Mouse (Mus musculus): Measurements from ENCODE around the gene Calm1.

DNA sequence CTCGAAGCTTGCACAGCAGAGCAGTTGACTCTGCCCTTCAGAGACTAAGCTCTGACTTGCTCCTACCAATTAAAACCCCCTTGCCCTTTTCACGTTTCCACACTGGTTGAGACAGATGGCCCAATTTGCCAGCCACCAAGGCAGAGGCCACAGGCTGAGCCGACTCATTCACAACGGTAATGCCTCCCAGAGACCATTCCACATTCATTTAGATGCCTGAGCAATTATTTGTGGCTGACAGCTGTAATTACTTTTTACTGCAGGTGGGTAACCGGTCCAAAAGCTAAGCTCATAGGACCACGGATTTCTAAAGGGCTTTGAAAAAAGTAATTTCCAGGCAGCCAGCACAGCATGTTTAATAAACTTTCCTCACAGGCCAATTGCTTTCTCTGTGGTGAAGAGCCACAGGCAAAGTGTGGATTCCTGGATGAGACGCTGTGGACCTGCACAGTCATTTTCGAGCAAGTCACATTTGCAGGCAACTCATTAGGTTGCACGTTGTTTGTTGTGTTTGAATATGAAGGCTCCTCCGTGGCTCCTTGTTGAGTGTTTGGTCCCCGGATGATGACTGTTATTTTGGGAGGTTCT is 22.7 kb upstream of the Calm1 start:
- no peak for TF ChIP-seq POLR2AphosphoS2 (IDR thresholded peaks at IDR 0.05; ENCODE audit: low read depth, low read length)
- no peak for TF ChIP-seq ZMIZ1 (IDR thresholded peaks at IDR 0.05; ENCODE audit: low read depth, low read length)
- TF ChIP-seq ZNF384 (IDR thresholded peaks at IDR 0.05; ENCODE audit: low read depth, low read length): no peak
- TF ChIP-seq NELFE (IDR thresholded peaks at IDR 0.05; ENCODE audit: low read depth, low read length): no peak
- TF ChIP-seq POLR2A (IDR thresholded peaks at IDR 0.05; ENCODE audit: low read depth, low read length): no peak
- no peak for TF ChIP-seq ZKSCAN1 (IDR thresholded peaks at IDR 0.05; ENCODE audit: borderline replicate concordance, low read depth, low read length)
- no peak for TF ChIP-seq MAX (IDR thresholded peaks at IDR 0.05; ENCODE audit: low read length)
